Mouse (Mus musculus) MEL (cell line): ENCODE measurements around the gene Hadha. TPM values are rescaled to one million over a fixed set of nuclear protein-coding genes. Genes with fewer than 3 reads are reported as not detected.

Experiments
- DNase-seq: peaks from one replicate; pipeline ENCODE4 v3.0.0; 2011; ENCODE audit warnings: low read depth, low spot score
- H3K27ac ChIP-seq: 2 replicates; pipeline ENCODE4 v1.5.1; 2012; ENCODE audit warnings: low read depth, mild to moderate bottlenecking, control low read depth, low read length, moderate library complexity; ENCODE audit not compliant: control insufficient read depth
- H3K27me3 ChIP-seq, 2 experiments: fragments of 150-350 bp in 1 of 2; sonication (generic) in 1 of 2; 2 replicates each; pipeline ENCODE4 v1.6.1; 2012; ENCODE audit warnings: low read length in 2 of 2, mild to moderate bottlenecking in 2 of 2, improper control_type of control experiment in 1 of 2, moderate library complexity in 1 of 2; ENCODE audit not compliant: insufficient read depth in 2 of 2, control insufficient read depth in 1 of 2
- H3K36me3 ChIP-seq, 2 experiments: 2 replicates each; pipeline ENCODE4 v1.6.1; 2012 to 2014; ENCODE audit warnings: low read length in 2 of 2, improper control_type of control experiment in 1 of 2, inconsistent platforms in 1 of 2, mild to moderate bottlenecking in 1 of 2; ENCODE audit not compliant: insufficient read depth in 2 of 2, control insufficient read depth in 1 of 2
- H3K4me1 ChIP-seq, 2 experiments: fragments of 150-350 bp in 1 of 2; sonication (generic) in 1 of 2; 2 replicates each; pipeline ENCODE4 v1.6.1; 2012; ENCODE audit warnings: low read length in 2 of 2, improper control_type of control experiment in 1 of 2, mild to moderate bottlenecking in 1 of 2; ENCODE audit not compliant: insufficient read depth in 2 of 2, control insufficient read depth in 1 of 2
- H3K4me3 ChIP-seq, 2 experiments: fragments of 150-350 bp in 1 of 2; sonication (generic) in 1 of 2; 2 replicates each; pipeline ENCODE4 v1.5.1; 2012; ENCODE audit warnings: low read depth in 2 of 2, low read length in 2 of 2, mild to moderate bottlenecking in 2 of 2, moderate library complexity in 2 of 2, control low read depth in 1 of 2, improper control_type of control experiment in 1 of 2; ENCODE audit not compliant: control insufficient read depth in 1 of 2, insufficient read depth in 1 of 2
- H3K79me2 ChIP-seq: 2 replicates; pipeline ENCODE4 v1.6.1; 2012; ENCODE audit warnings: mild to moderate bottlenecking, low read length, moderate library complexity; ENCODE audit not compliant: control insufficient read depth, poor library complexity, insufficient read depth
- H3K9ac ChIP-seq: 2 replicates; pipeline ENCODE4 v1.6.1; 2012; ENCODE audit warnings: low read depth, mild to moderate bottlenecking, control low read depth, low read length, moderate library complexity; ENCODE audit not compliant: control insufficient read depth, poor library complexity, severe bottlenecking
- H3K9me3 ChIP-seq: fragments of 150-350 bp; sonication (generic); replicated peaks from 2 replicates; pipeline ENCODE4 v1.6.1; 2012; ENCODE audit warnings: mild to moderate bottlenecking, low read length, improper control_type of control experiment, moderate library complexity; ENCODE audit not compliant: insufficient read depth
- BHLHE40 ChIP-seq: IDR thresholded peaks from 2 replicates; pipeline ENCODE4 v1.6.1; 2012; ENCODE audit warnings: low read depth, mild to moderate bottlenecking, inconsistent platforms, low read length, improper control_type of control experiment, borderline replicate concordance
- CHD1 ChIP-seq: IDR thresholded peaks from 2 replicates; pipeline ENCODE4 v1.6.1; 2012; ENCODE audit warnings: low read depth, mild to moderate bottlenecking, inconsistent platforms, low read length, improper control_type of control experiment
- CHD2 ChIP-seq: IDR thresholded peaks from 2 replicates; pipeline ENCODE4 v1.6.1; 2011; ENCODE audit warnings: low read length, improper control_type of control experiment
- CTCF ChIP-seq, 3 experiments: IDR thresholded peaks in 2 of 3; conservative IDR thresholded peaks in 1 of 3; 2 replicates each; pipeline ENCODE4 v1.5.1; 2011 to 2012; ENCODE audit warnings: low read length in 3 of 3, low read depth in 2 of 3, mild to moderate bottlenecking in 2 of 3, improper control_type of control experiment in 1 of 3, inconsistent platforms in 1 of 3, mixed read lengths in 1 of 3, moderate library complexity in 1 of 3; ENCODE audit not compliant: control insufficient read depth in 1 of 3, insufficient read depth in 1 of 3, poor library complexity in 1 of 3, severe bottlenecking in 1 of 3
- E2F4 ChIP-seq: IDR thresholded peaks from 2 replicates; pipeline ENCODE4 v1.6.1; 2011; ENCODE audit warnings: low read depth, low read length, improper control_type of control experiment, borderline replicate concordance
- ELF1 ChIP-seq: IDR thresholded peaks from 2 replicates; pipeline ENCODE4 v1.6.1; 2014; ENCODE audit warnings: low read depth, mild to moderate bottlenecking, inconsistent platforms, low read length, improper control_type of control experiment, moderate library complexity
- GABPA ChIP-seq: IDR thresholded peaks from 2 replicates; pipeline ENCODE4 v1.6.1; 2012; ENCODE audit warnings: low read depth, mild to moderate bottlenecking, inconsistent platforms, low read length, improper control_type of control experiment, moderate library complexity
- GATA1 ChIP-seq: IDR thresholded peaks from 2 replicates; pipeline ENCODE4 v1.6.1; 2011; ENCODE audit warnings: low read depth, low read length, improper control_type of control experiment
- JUND ChIP-seq: IDR thresholded peaks from 2 replicates; pipeline ENCODE4 v1.6.1; 2011; ENCODE audit warnings: low read depth, mild to moderate bottlenecking, improper control_type of control experiment, low read length
- KAT2A ChIP-seq: conservative IDR thresholded peaks from 2 replicates; pipeline ENCODE4 v1.6.1; 2012; ENCODE audit warnings: low read depth, low read length, improper control_type of control experiment, inconsistent platforms
- MAFK ChIP-seq: IDR thresholded peaks from 2 replicates; pipeline ENCODE4 v1.6.1; 2011; ENCODE audit warnings: low read depth, mild to moderate bottlenecking, low read length, improper control_type of control experiment, borderline replicate concordance
- MAZ ChIP-seq: IDR thresholded peaks from 2 replicates; pipeline ENCODE4 v1.6.1; 2012; ENCODE audit warnings: low read depth, mild to moderate bottlenecking, inconsistent platforms, low read length, improper control_type of control experiment
- MYC ChIP-seq: IDR thresholded peaks from 2 replicates; pipeline ENCODE4 v1.6.1; 2011; ENCODE audit warnings: low read depth, mild to moderate bottlenecking, low read length, improper control_type of control experiment, moderate library complexity
- NELFE ChIP-seq: IDR thresholded peaks from 2 replicates; pipeline ENCODE4 v1.6.1; 2011; ENCODE audit warnings: low read depth, low read length, improper control_type of control experiment
- NRF1 ChIP-seq: IDR thresholded peaks from 2 replicates; pipeline ENCODE4 v1.6.1; 2014; ENCODE audit warnings: low read depth, mild to moderate bottlenecking, inconsistent platforms, low read length, improper control_type of control experiment, moderate library complexity; ENCODE audit not compliant: poor library complexity, insufficient read depth, severe bottlenecking
- POLR2A ChIP-seq, 2 experiments: IDR thresholded peaks; 2 replicates each; pipeline ENCODE4 v1.6.1; 2011 to 2012; ENCODE audit warnings: low read length in 2 of 2, mild to moderate bottlenecking in 2 of 2, control low read depth in 1 of 2, improper control_type of control experiment in 1 of 2, low read depth in 1 of 2, moderate library complexity in 1 of 2; ENCODE audit not compliant: control insufficient read depth in 1 of 2, insufficient read depth in 1 of 2, poor library complexity in 1 of 2
- POLR2AphosphoS2 ChIP-seq: IDR thresholded peaks from 2 replicates; pipeline ENCODE4 v1.6.1; 2011; ENCODE audit warnings: low read length, improper control_type of control experiment
- POLR2AphosphoS5 ChIP-seq: IDR thresholded peaks from 2 replicates; pipeline ENCODE4 v1.6.1; 2012; ENCODE audit warnings: low read depth, borderline replicate concordance, mild to moderate bottlenecking, inconsistent platforms, low read length, moderate library complexity, mixed read lengths
- RAD21 ChIP-seq: IDR thresholded peaks from 2 replicates; pipeline ENCODE4 v1.6.1; 2011; ENCODE audit warnings: mild to moderate bottlenecking, low read depth, low read length, improper control_type of control experiment
- SMC3 ChIP-seq: IDR thresholded peaks from 2 replicates; pipeline ENCODE4 v1.6.1; 2011; ENCODE audit warnings: low read depth, low read length, improper control_type of control experiment
- TBP ChIP-seq: IDR thresholded peaks from 2 replicates; pipeline ENCODE4 v1.8.0; 2011; ENCODE audit warnings: low read depth, low read length, improper control_type of control experiment
- USF1 ChIP-seq: IDR thresholded peaks from 2 replicates; pipeline ENCODE4 v1.6.1; 2014; ENCODE audit warnings: low read depth, mild to moderate bottlenecking, inconsistent platforms, low read length, improper control_type of control experiment, moderate library complexity
- ZC3H11A ChIP-seq: IDR thresholded peaks from 2 replicates; pipeline ENCODE4 v1.6.1; 2012; ENCODE audit warnings: low read depth, mild to moderate bottlenecking, inconsistent platforms, low read length, improper control_type of control experiment
- polyA plus RNA-seq, 2 experiments: library from polyadenylated mRNA; stranded (reverse) in 1 of 2; unstranded in 1 of 2; fragments of >175 nt in 1 of 2; fragments of >200 nt in 1 of 2; gene quantifications; 2 replicates each; pipeline versions ENCODE4 v1.2.1 to v1.2.4; 2012; ENCODE audit warnings: low replicate concordance in 2 of 2, low read depth in 1 of 2; ENCODE audit not compliant: insufficient read length in 2 of 2, insufficient read depth in 1 of 2, missing spikeins in 1 of 2
- total RNA-seq: library from RNA; depleted of rRNA; stranded (reverse); fragments of 300-350 nt; gene quantifications from 2 replicates; pipeline ENCODE4 v1.2.3, GENCODE M21; 2012

Gene Hadha
- total and polyA plus RNA-seq, 3 experiments = 107 to 271 (median 120) TPM

DNA sequence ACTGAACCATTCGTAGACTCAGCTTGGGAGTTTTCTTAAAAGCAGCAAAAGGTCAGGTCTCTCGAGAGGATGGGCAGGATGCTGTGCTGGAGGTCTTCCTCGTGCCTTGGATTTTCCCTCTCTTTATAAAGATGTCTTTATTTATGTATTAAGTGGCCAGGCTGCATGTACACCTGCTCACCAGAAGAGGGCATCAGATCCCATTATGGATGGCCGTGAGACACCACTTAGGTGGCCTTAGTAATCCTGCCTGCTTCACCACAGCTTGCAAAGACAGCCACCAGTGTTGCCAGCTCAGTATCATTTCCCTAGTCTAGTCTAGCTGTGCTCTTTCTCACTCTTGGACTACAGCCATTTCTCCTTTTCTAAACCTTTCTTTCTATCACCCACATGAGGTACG, 29.4 kb downstream of the Hadha start:
- no peak overlapping the region for H3K4me3 ChIP-seq
- peaks cover 0 to 14% of the 10 kb centered on the region in 2 experiments; a peak in 2 of 4 replicates for H3K36me3 ChIP-seq
- no peak overlapping the region for H3K27ac ChIP-seq
- TF ChIP-seq CHD1 = no peak
- no peak for TF ChIP-seq GATA1
- no peak for TF ChIP-seq MAZ
- TF ChIP-seq JUND = no peak
- peak; percentile 27; the same call in 1 of the 2 replicates for TF ChIP-seq ZC3H11A
- TF ChIP-seq NRF1 = no peak
- no peak for TF ChIP-seq USF1
- no peak for TF ChIP-seq NELFE
- no peak for TF ChIP-seq E2F4
- no peak for TF ChIP-seq MAFK
- no peak for TF ChIP-seq ELF1
- no peak for TF ChIP-seq POLR2AphosphoS2
- TF ChIP-seq TBP = no peak
- TF ChIP-seq BHLHE40 = no peak
- TF ChIP-seq POLR2A (IDR thresholded peaks at IDR 0.05; ENCODE audit: control insufficient read depth in 1 of 2, insufficient read depth in 1 of 2, low read depth in 1 of 2, low read length in 2 of 2, poor library complexity in 1 of 2) = no peak
- TF ChIP-seq POLR2AphosphoS5 = no peak
- peak; percentile 62 for TF ChIP-seq SMC3
- 0 out of 2 replicates have a peak, but pooled peaks have one; percentile 48 for TF ChIP-seq MYC
- peak; percentile 68 to 98 (median 71) for TF ChIP-seq CTCF (IDR thresholded peaks at IDR 0.05 in 2 of 3, conservative IDR thresholded peaks at IDR 0.05 in 1 of 3; ENCODE audit: control insufficient read depth in 1 of 3, insufficient read depth in 1 of 3, low read depth in 2 of 3, low read length in 3 of 3, poor library complexity in 1 of 3, severe bottlenecking in 1 of 3)
- TF ChIP-seq KAT2A = no peak
- TF ChIP-seq CHD2 = no peak
- peak; percentile 25 for TF ChIP-seq RAD21
- H3K79me2 ChIP-seq = no peaks in the 10 kb centered on the region
- H3K4me1 ChIP-seq = no peaks in the 10 kb centered on the region
- no peaks in the 10 kb centered on the region for H3K27me3 ChIP-seq
- no peak overlapping the region for H3K9ac ChIP-seq
- H3K9me3 ChIP-seq = no peaks in the 10 kb centered on the region
- peak; percentile 83 for DNase-seq

DNA sequence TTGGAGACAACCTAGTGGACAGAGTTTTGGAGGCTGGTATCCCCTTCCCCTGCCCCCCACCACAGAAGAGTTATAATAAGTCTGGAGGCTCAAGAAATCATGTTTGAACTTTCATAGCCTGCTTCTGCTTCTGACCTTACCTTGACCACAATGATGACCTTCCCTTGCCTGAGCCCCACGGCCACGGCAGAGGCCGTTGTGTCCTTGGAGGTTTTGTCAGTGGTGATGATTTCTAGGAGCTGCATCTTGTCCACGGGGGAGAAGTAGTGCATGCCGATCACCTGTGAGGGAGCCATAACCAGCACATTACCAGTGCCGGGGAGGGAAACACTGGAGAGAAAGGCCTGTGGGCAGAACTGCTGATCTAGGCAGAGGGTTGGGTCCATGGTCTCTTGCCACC, 32.5 kb downstream of the Hadha start:
- Histone ChIP-seq H3K4me3 (no peak overlapping the region), H3K27ac (no peak overlapping the region), H3K9me3 (no peaks in the 10 kb centered on the region), H3K27me3 (no peaks in the 10 kb centered on the region), H3K9ac (no peak overlapping the region), H3K36me3 (peaks cover 0 to 5% of the 10 kb centered on the region in 2 experiments; a peak in 2 of 4 replicates), H3K4me1 (no peaks in the 10 kb centered on the region), H3K79me2 (no peaks in the 10 kb centered on the region)
- TF ChIP-seq KAT2A = no peak
- TF ChIP-seq CHD2 = no peak
- no peak for TF ChIP-seq TBP
- no peak for TF ChIP-seq GABPA
- no peak for TF ChIP-seq USF1
- DNase-seq = no peak
